Mouse (Mus musculus) lung, adult 2 months (tissue): ENCODE measurements at regions not wholly inside any gene's neighbourhood (a gene's known extent, or its start where the extent isn't known, plus 50 kb on each side); places are given as distances from the start of the nearest gene placed in this dataset.

Experiments
- CTCF ChIP-seq: fragments of 200-500 bp; IDR thresholded peaks from 2 replicates; pipeline ENCODE4 v1.5.1; 2011; ENCODE audit warnings: mild to moderate bottlenecking, low read length, control low read depth; ENCODE audit not compliant: insufficient read depth
- POLR2A ChIP-seq: fragments of 200-500 bp; IDR thresholded peaks from 2 replicates; pipeline ENCODE4 v1.6.1; 2011; ENCODE audit warnings: low read depth, mild to moderate bottlenecking, control low read depth, low read length, borderline replicate concordance; ENCODE audit errors: extremely low read depth

DNA sequence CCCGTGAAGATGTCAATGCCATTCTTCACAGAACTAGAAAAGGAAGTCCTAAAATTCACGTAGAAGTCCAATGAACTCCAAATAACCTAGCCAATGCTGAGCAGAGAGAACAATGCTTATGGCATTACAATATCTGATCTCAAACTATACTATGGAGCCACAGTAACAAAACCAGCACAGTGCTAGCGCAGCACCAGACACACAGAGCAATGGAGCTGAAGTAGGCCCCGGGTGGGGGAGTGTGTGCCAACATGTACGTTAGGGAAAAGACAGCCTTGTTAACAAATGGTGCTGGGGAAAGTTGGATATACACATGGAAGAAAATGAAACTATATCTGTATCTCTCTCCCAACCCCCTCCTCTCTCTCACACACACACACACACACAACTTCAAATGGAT lies 409.8 kb downstream of the Rps24 start:
- TF ChIP-seq CTCF (no peak), POLR2A (no peak)
